Mouse (Mus musculus) stomach, embryonic 14.5 days (tissue): ENCODE measurements around the gene Tex48. TPM values are rescaled to one million over a fixed set of nuclear protein-coding genes. Genes with fewer than 3 reads are reported as not detected.

Experiments
- ATAC-seq: fragments of 200-750 bp; cut with Nextera tagmentation; 2 replicates; pipeline ENCODE4 v1.8.0; 2017; ENCODE audit warnings: low read depth, moderate TSS enrichment; ENCODE audit not compliant: insufficient number of reproducible peaks, insufficient read depth, low FRiP score
- H3K27ac ChIP-seq: fragments of 300-500 bp; sonication (generic); 2 replicates; pipeline ENCODE4 v1.5.1; 2014; ENCODE audit warnings: mild to moderate bottlenecking, low read length, moderate library complexity, mixed read lengths
- H3K27me3 ChIP-seq: fragments of 300-500 bp; sonication (generic); 2 replicates; pipeline ENCODE4 v1.6.1; 2014; ENCODE audit warnings: low read length, control low read depth, mixed read lengths; ENCODE audit not compliant: control insufficient read depth, insufficient read depth
- H3K36me3 ChIP-seq: fragments of 300-500 bp; sonication (generic); 2 replicates; pipeline ENCODE4 v1.6.1; 2014; ENCODE audit warnings: mild to moderate bottlenecking, control low read depth, low read length, moderate library complexity, mixed read lengths; ENCODE audit not compliant: control insufficient read depth, insufficient read depth
- H3K4me1 ChIP-seq: fragments of 300-500 bp; sonication (generic); 2 replicates; pipeline ENCODE4 v1.6.1; 2014; ENCODE audit warnings: low read length, control low read depth, mixed read lengths; ENCODE audit not compliant: control insufficient read depth, insufficient read depth
- H3K4me2 ChIP-seq: fragments of 300-500 bp; sonication (generic); replicated peaks from 2 replicates; pipeline ENCODE4 v1.6.1; 2014; ENCODE audit warnings: low read depth, low read length, control low read depth
- H3K4me3 ChIP-seq: fragments of 300-500 bp; sonication (generic); 2 replicates; pipeline ENCODE4 v1.5.1; 2014; ENCODE audit warnings: low read depth, low read length, control low read depth
- H3K9ac ChIP-seq: fragments of 300-500 bp; sonication (generic); replicated peaks from 2 replicates; pipeline ENCODE4 v1.6.1; 2014; ENCODE audit warnings: low read depth, mild to moderate bottlenecking, control low read depth, low read length, moderate library complexity, mixed read lengths
- H3K9me3 ChIP-seq: fragments of 300-500 bp; sonication (generic); 2 replicates; pipeline ENCODE4 v1.6.1; 2016; ENCODE audit warnings: low read depth, low read length, control low read depth; ENCODE audit not compliant: control insufficient read depth
- WGBS: fragments of 180-500 bp; shearing (Covaris S2); extraction: QIAGEN DNeasy Blood & Tissue Kit; methylation state at CpG from one replicate; pipeline ENCODE4 v1.1.7; 2014; 5-methylcytosine and 5-hydroxymethylcytosine counted together
- polyA plus RNA-seq: library from polyadenylated mRNA; unstranded; fragments of >200 nt; fragmentation: Nextera tagmentation; extraction: Ambion mirVana; gene quantifications from 2 replicates; pipeline ENCODE4 v1.2.1, GENCODE M21; 2014

Gene Tex48
- polyA plus RNA-seq, 1 experiment from 2014 or later: not detected

- H3K9ac ChIP-seq: no peak overlapping the region
- no peaks in the 10 kb centered on the region for H3K9me3 ChIP-seq
- no peak overlapping the region for H3K4me3 ChIP-seq
- no peaks in the 10 kb centered on the region for H3K27me3 ChIP-seq
- H3K27ac ChIP-seq: no peak overlapping the region
- no peak for ATAC-seq
- H3K4me2 ChIP-seq: no peak overlapping the region
- 81% methylated on average over 2 of the region's 2 CpGs for WGBS
- H3K4me1 ChIP-seq: no peaks in the 10 kb centered on the region
- H3K36me3 ChIP-seq: no peaks in the 10 kb centered on the region
Measured at GRCm38 (mm10) chr4:63586240-63586639, 36.0 kb downstream of the Tex48 start.

GRCm38 (mm10) chr4:63585216-63585615 lies 37.0 kb downstream of the Tex48 start:
- Histone ChIP-seq H3K27me3 (no peaks in the 10 kb centered on the region), H3K9ac (no peak overlapping the region), H3K4me2 (no peak overlapping the region), H3K4me3 (no peak overlapping the region), H3K27ac (no peak overlapping the region), H3K4me1 (no peaks in the 10 kb centered on the region), H3K36me3 (no peaks in the 10 kb centered on the region), H3K9me3 (no peaks in the 10 kb centered on the region)
- ATAC-seq: no peak
- 87% methylated on average over 10 of the region's 10 CpGs for WGBS

GRCm38 (mm10) chr4:63582580-63582979 lies 39.6 kb downstream of the Tex48 start:
- Histone ChIP-seq H3K4me3 (no peak overlapping the region), H3K9me3 (no peaks in the 10 kb centered on the region; the same call in 1 of the 2 replicates), H3K36me3 (no peaks in the 10 kb centered on the region), H3K27ac (no peak overlapping the region), H3K27me3 (no peaks in the 10 kb centered on the region), H3K4me1 (no peaks in the 10 kb centered on the region), H3K4me2 (no peak overlapping the region), H3K9ac (no peak overlapping the region)
- WGBS: 72% methylated on average over 5 of the region's 5 CpGs
- no peak for ATAC-seq

- no peak for ATAC-seq
- H3K4me1 ChIP-seq: no peaks in the 10 kb centered on the region
- H3K36me3 ChIP-seq: no peaks in the 10 kb centered on the region
- H3K9ac ChIP-seq: no peak overlapping the region
- H3K4me3 ChIP-seq: no peak overlapping the region
- no peaks in the 10 kb centered on the region; the same call in 1 of the 2 replicates for H3K9me3 ChIP-seq
- no peak overlapping the region for H3K27ac ChIP-seq
- 43% methylated on average over 6 of the region's 6 CpGs for WGBS
- no peaks in the 10 kb centered on the region for H3K27me3 ChIP-seq
- no peak overlapping the region for H3K4me2 ChIP-seq
Measured at GRCm38 (mm10) chr4:63580078-63580477, 42.1 kb downstream of the Tex48 start.

GRCm38 (mm10) chr4:63579649-63580048 lies 42.6 kb downstream of the Tex48 start:
- Histone ChIP-seq H3K36me3 (no peaks in the 10 kb centered on the region), H3K4me2 (no peak overlapping the region), H3K4me3 (no peak overlapping the region), H3K27me3 (no peaks in the 10 kb centered on the region), H3K4me1 (no peaks in the 10 kb centered on the region), H3K27ac (no peak overlapping the region), H3K9ac (no peak overlapping the region), H3K9me3 (no peaks in the 10 kb centered on the region; the same call in 1 of the 2 replicates)
- WGBS: 84% methylated on average over 14 of the region's 14 CpGs
- ATAC-seq: no peak

- WGBS: 91% methylated on average over 5 of the region's 5 CpGs
- H3K27me3 ChIP-seq: no peaks in the 10 kb centered on the region
- no peak overlapping the region for H3K9ac ChIP-seq
- no peaks in the 10 kb centered on the region for H3K4me1 ChIP-seq
- H3K4me3 ChIP-seq: no peak overlapping the region
- no peak overlapping the region for H3K27ac ChIP-seq
- no peak overlapping the region for H3K4me2 ChIP-seq
- no peak for ATAC-seq
- no peaks in the 10 kb centered on the region; the same call in 1 of the 2 replicates for H3K9me3 ChIP-seq
- no peaks in the 10 kb centered on the region; the same call in 1 of the 2 replicates for H3K36me3 ChIP-seq
Measured at GRCm38 (mm10) chr4:63572621-63573020, 49.6 kb downstream of the Tex48 start.

GRCm38 (mm10) chr4:63570208-63570781 lies 51.9 kb downstream of the Tex48 start:
- Histone ChIP-seq H3K27me3 (no peaks in the 10 kb centered on the region), H3K9ac (no peak overlapping the region), H3K4me1 (no peaks in the 10 kb centered on the region), H3K4me2 (no peak overlapping the region), H3K27ac (no peak overlapping the region), H3K4me3 (no peak overlapping the region), H3K36me3 (no peaks in the 10 kb centered on the region; the same call in 1 of the 2 replicates), H3K9me3 (no peaks in the 10 kb centered on the region)
- ATAC-seq: no peak
- WGBS: 33% methylated on average over 7 of the region's 7 CpGs

- no peaks in the 10 kb centered on the region; the same call in 1 of the 2 replicates for H3K36me3 ChIP-seq
- no peaks in the 10 kb centered on the region for H3K4me1 ChIP-seq
- no peaks in the 10 kb centered on the region for H3K27me3 ChIP-seq
- H3K4me3 ChIP-seq: no peak overlapping the region
- WGBS: 75% methylated on average over 8 of the region's 8 CpGs
- no peak overlapping the region for H3K27ac ChIP-seq
- H3K9ac ChIP-seq: no peak overlapping the region
- no peak overlapping the region for H3K4me2 ChIP-seq
- no peak for ATAC-seq
- no peaks in the 10 kb centered on the region for H3K9me3 ChIP-seq
Measured at GRCm38 (mm10) chr4:63569322-63569721, 52.9 kb downstream of the Tex48 start.
